ENCODE assay signal across 9 mouse cellular contexts in the genomic region with DNA sequence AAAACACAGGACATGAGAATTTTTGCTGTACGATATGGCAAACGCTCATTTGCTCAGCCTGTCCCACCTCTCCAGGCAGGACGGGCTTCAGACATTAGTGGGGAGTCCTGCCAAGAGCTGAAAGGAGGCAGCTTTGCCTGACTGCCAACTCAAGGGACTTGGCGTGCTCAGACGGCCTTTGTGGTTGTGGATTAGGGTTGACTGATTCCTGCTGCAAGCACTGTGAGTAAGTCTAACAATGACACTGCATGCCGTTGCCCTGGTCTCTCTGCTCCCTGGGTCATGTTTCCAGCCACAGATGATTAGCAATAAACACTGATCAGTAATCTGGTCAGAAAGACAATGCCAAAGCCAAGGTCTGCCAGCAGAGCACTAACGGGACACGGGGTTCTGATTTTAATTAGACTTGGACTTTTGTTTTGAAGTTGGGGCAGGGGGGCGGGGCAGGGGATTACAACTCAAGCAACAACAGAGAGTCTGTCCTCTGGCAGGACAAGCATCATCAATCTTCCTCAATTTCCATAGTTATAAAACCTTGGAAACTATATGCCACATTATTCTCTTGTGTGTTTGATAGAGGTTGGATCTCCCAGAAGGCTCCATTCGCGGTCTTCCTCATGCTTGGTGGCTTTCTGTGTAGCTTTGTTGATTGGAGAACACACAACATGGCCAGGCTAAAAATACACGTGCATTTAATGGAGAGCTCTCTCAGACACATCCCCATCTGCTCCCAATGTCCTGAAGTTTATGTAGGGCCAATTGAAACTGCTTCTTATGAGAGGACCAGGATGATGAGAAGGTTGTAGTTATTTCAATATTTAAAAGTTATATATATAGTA.
A peak's percentile ranks its signal among the peaks of the same experiment; 100 is the strongest.
DNase-seq lines count a peak whose midpoint lies in the region; ATAC-seq and TF ChIP-seq lines count a peak whose summit lies in the region.
"Had no signal": no experiment of that assay in that cellular context is flagged by ENCODE, and none has a peak within 500 bp of the region (broad histone marks: within the 10 kb centered on the region; RNA-seq: fewer than 3 reads in every experiment).

No protein-coding gene starts in this region.

- H3K4me3 ChIP-seq in kidney, adult 2 months (ENCODE audit: insufficient read depth, low read depth, low read length), result no peak overlapping the region
- no peak overlapping the region for H3K4me3 ChIP-seq in midbrain, embryonic 15.5 days
- no peak overlapping the region for H3K4me3 ChIP-seq in liver, embryonic 11.5 days (ENCODE audit: low read depth, low read length)
- H3K4me3 ChIP-seq: limb, embryonic 12.5 days had no signal

- peak; percentile 77 for ATAC-seq in midbrain, embryonic 15.5 days (replicated peaks)
- no peak for ATAC-seq in liver, embryonic 11.5 days (replicated peaks; ENCODE audit: low FRiP score)
- ATAC-seq in granulocyte monocyte progenitor cell, adult 5-6 weeks (replicated peaks; ENCODE audit: poor library complexity, severe bottlenecking), result no peak

- H3K9ac ChIP-seq in midbrain, embryonic 15.5 days, result no peak overlapping the region
- H3K9ac ChIP-seq in liver, embryonic 11.5 days (ENCODE audit: low read depth, low read length), result no peak overlapping the region
- H3K9ac ChIP-seq: limb, embryonic 12.5 days had no signal

- no peak overlapping the region for H3K4me2 ChIP-seq in midbrain, embryonic 15.5 days
- no peak overlapping the region for H3K4me2 ChIP-seq in liver, embryonic 11.5 days
- H3K4me2 ChIP-seq: limb, embryonic 12.5 days had no signal

- WGBS in kidney, adult 2 months, result 24% methylated on average over 12 of the region's 12 CpGs
- WGBS in midbrain, embryonic 15.5 days, result 38% methylated on average over 12 of the region's 12 CpGs
- 76% methylated on average over 12 of the region's 12 CpGs for whole genome bisulfite sequencing in liver, embryonic 11.5 days

- peaks cover 5% of the 10 kb centered on the region; the same call in 1 of the 2 replicates for H3K4me1 ChIP-seq in kidney, adult 2 months (ENCODE audit: control insufficient read depth, insufficient read depth, low read length)
- H3K4me1 ChIP-seq in midbrain, embryonic 15.5 days, result no peaks in the 10 kb centered on the region
- no peaks in the 10 kb centered on the region for H3K4me1 ChIP-seq in liver, embryonic 11.5 days (replicated peaks; ENCODE audit: control insufficient read depth, insufficient read depth, low read length)

- TF ChIP-seq POLR2A in kidney, adult 2 months (IDR thresholded peaks at IDR 0.05; ENCODE audit: low read depth, low read length), result no peak

- H3K27ac ChIP-seq in kidney, adult 2 months (ENCODE audit: insufficient read depth, low read depth, low read length), result no peak overlapping the region
- no peak overlapping the region for H3K27ac ChIP-seq in midbrain, embryonic 15.5 days
- H3K27ac ChIP-seq in liver, embryonic 11.5 days (ENCODE audit: low read depth, low read length), result no peak overlapping the region
- H3K27ac ChIP-seq: limb, embryonic 12.5 days had no signal

- DNase-seq in kidney, adult 2 months, result peak; percentile 14
- no peak for DNase-seq in kidney, adult 11 months
- peak; percentile 2 for DNase-seq in embryo, embryonic 9.5 days (ENCODE audit: extremely low spot score)
- peak; percentile 33 for DNase-seq in heart, adult 8-10 months (ENCODE audit: low spot score)
- DNase-seq in layer of hippocampus, adult 8-10 months (ENCODE audit: low spot score in 2 of 2), result peak; percentile 6 to 11
- DNase-seq in liver, embryonic 11.5 days (ENCODE audit: low spot score), result no peak

- H3K9me3 ChIP-seq in midbrain, embryonic 15.5 days, result no peaks in the 10 kb centered on the region
- H3K9me3 ChIP-seq in liver, embryonic 11.5 days (ENCODE audit: control insufficient read depth, low read length), result no peaks in the 10 kb centered on the region
- H3K9me3 ChIP-seq: limb, embryonic 12.5 days had no signal

- H3K27me3 ChIP-seq in kidney, adult 2 months (replicated peaks; ENCODE audit: control insufficient read depth, insufficient read depth, low read length), result no peaks in the 10 kb centered on the region
- no peaks in the 10 kb centered on the region for H3K27me3 ChIP-seq in midbrain, embryonic 15.5 days (replicated peaks)
- no peaks in the 10 kb centered on the region for H3K27me3 ChIP-seq in liver, embryonic 11.5 days (replicated peaks; ENCODE audit: control insufficient read depth, insufficient read depth, low read length)
- H3K27me3 ChIP-seq: limb, embryonic 12.5 days had no signal

- no peak for TF ChIP-seq CTCF in kidney, adult 2 months (conservative IDR thresholded peaks at IDR 0.05; ENCODE audit: insufficient read depth, insufficient read length, low read depth, low read length)

- no peaks in the 10 kb centered on the region for H3K36me3 ChIP-seq in kidney, adult 2 months (ENCODE audit: control insufficient read depth, insufficient read depth, low read length)
- no peaks in the 10 kb centered on the region for H3K36me3 ChIP-seq in midbrain, embryonic 15.5 days (replicated peaks)
- H3K36me3 ChIP-seq in liver, embryonic 11.5 days (ENCODE audit: control insufficient read depth, insufficient read depth, low read length), result no peaks in the 10 kb centered on the region
- H3K36me3 ChIP-seq: limb, embryonic 12.5 days had no signal

Comparison
In these comparisons a context has a peak if more than half of its experiments do, and no peak if none do; other contexts are left out.
1. DNase-seq: peak in kidney, adult 2 months (single experiment), embryo, embryonic 9.5 days (single experiment), heart, adult 8-10 months (single experiment) and layer of hippocampus, adult 8-10 months (2 of 2); none in kidney, adult 11 months (single experiment) and liver, embryonic 11.5 days (single experiment).